Mouse (Mus musculus): ENCODE data around the gene Dtnbp1.
A peak's percentile ranks its signal among the peaks of the same experiment; 100 is the strongest.

The Dtnbp1 gene

GRCm38 (mm10) chr13:45001228-45001910 is 578 bp downstream of the Dtnbp1 start:
- peak; percentile 89 for DNase-seq (ENCODE audit: low read depth)

GRCm38 (mm10) chr13:45000836-45001227 is 1.1 kb downstream of the Dtnbp1 start:
- DNase-seq (ENCODE audit: low read depth), result peak; percentile 76

GRCm38 (mm10) chr13:44999211-44999610 is 2.7 kb downstream of the Dtnbp1 start:
- no peak for DNase-seq (ENCODE audit: low read depth)

- DNase-seq (ENCODE audit: low read depth), result no peak
These were observed 5.6 kb downstream of the Dtnbp1 start for GRCm38 (mm10) chr13:44996339-44996738.

- no peak for DNase-seq (ENCODE audit: low read depth)
These were observed 9.3 kb downstream of the Dtnbp1 start for GRCm38 (mm10) chr13:44992550-44993205.

- no peak for DNase-seq (ENCODE audit: low read depth)
These were observed 10.0 kb downstream of the Dtnbp1 start for GRCm38 (mm10) chr13:44991936-44992335.

GRCm38 (mm10) chr13:44990073-44990682 is 11.8 kb downstream of the Dtnbp1 start:
- DNase-seq (ENCODE audit: low read depth), result no peak

- DNase-seq (ENCODE audit: low read depth), result no peak
These were observed 15.6 kb downstream of the Dtnbp1 start for GRCm38 (mm10) chr13:44986352-44986751.

GRCm38 (mm10) chr13:44985321-44985720 is 16.6 kb downstream of the Dtnbp1 start:
- DNase-seq (ENCODE audit: low read depth), result no peak

- peak; percentile 13 for DNase-seq (ENCODE audit: low read depth)
These were observed 18.1 kb downstream of the Dtnbp1 start for GRCm38 (mm10) chr13:44983635-44984401.

GRCm38 (mm10) chr13:44982799-44983198 is 19.1 kb downstream of the Dtnbp1 start:
- no peak for DNase-seq (ENCODE audit: low read depth)

- DNase-seq (ENCODE audit: low read depth), result no peak
These were observed 22.5 kb downstream of the Dtnbp1 start for GRCm38 (mm10) chr13:44979433-44979832.

- peak; percentile 44 for DNase-seq (ENCODE audit: low read depth)
These were observed 24.3 kb downstream of the Dtnbp1 start for GRCm38 (mm10) chr13:44977483-44978141.

GRCm38 (mm10) chr13:44977059-44977458 is 24.9 kb downstream of the Dtnbp1 start:
- DNase-seq (ENCODE audit: low read depth), result no peak

GRCm38 (mm10) chr13:44960542-44961291 is 41.2 kb downstream of the Dtnbp1 start:
- DNase-seq (ENCODE audit: low read depth), result no peak

- DNase-seq (ENCODE audit: low read depth), result no peak
These were observed 44.9 kb downstream of the Dtnbp1 start for GRCm38 (mm10) chr13:44957049-44957448.

- DNase-seq (ENCODE audit: low read depth), result no peak
These were observed 46.2 kb downstream of the Dtnbp1 start for GRCm38 (mm10) chr13:44955781-44956180.

GRCm38 (mm10) chr13:44954232-44954568 is 47.7 kb downstream of the Dtnbp1 start:
- DNase-seq (ENCODE audit: low read depth), result no peak

GRCm38 (mm10) chr13:44953546-44954231 is 48.3 kb downstream of the Dtnbp1 start:
- no peak for DNase-seq (ENCODE audit: low read depth)

- DNase-seq (ENCODE audit: low read depth), result no peak
These were observed 49.4 kb downstream of the Dtnbp1 start for GRCm38 (mm10) chr13:44952393-44953086.

Data from NIH3T3 (cell line).